Mouse (Mus musculus) cerebellum, adult 2 months (tissue): Measurements from ENCODE around the gene Gas7. TPM values are rescaled to one million over a fixed set of nuclear protein-coding genes. Genes with fewer than 3 reads are reported as not detected.

Experiments
- DNase-seq, 2 experiments: peaks; one replicate each; pipeline ENCODE4 v3.0.0; 2021
- H3K27ac ChIP-seq: fragments of 200-500 bp; 2 replicates; pipeline ENCODE4 v1.5.1; 2012; ENCODE audit warnings: low read length, control low read depth, inconsistent platforms; ENCODE audit not compliant: insufficient read depth
- H3K27me3 ChIP-seq: fragments of 200-500 bp; 2 replicates; pipeline ENCODE4 v1.6.1; 2012; ENCODE audit warnings: inconsistent platforms, mild to moderate bottlenecking, low read length, moderate library complexity; ENCODE audit not compliant: control insufficient read depth, insufficient read depth
- H3K4me1 ChIP-seq: fragments of 200-500 bp; 2 replicates; pipeline ENCODE4 v1.6.1; 2011; ENCODE audit warnings: low read length; ENCODE audit not compliant: control insufficient read depth, insufficient read depth
- H3K4me3 ChIP-seq: fragments of 200-500 bp; replicated peaks from 2 replicates; pipeline ENCODE3; 2011; ENCODE audit warnings: mild to moderate bottlenecking, low read depth, low read length, control low read depth; ENCODE audit not compliant: insufficient read depth
- CTCF ChIP-seq: fragments of 200-500 bp; IDR thresholded peaks from 2 replicates; pipeline ENCODE4 v1.5.1; 2011; ENCODE audit warnings: low read depth, mild to moderate bottlenecking, control low read depth, low read length, moderate library complexity, borderline replicate concordance; ENCODE audit not compliant: insufficient read depth
- POLR2A ChIP-seq: fragments of 200-500 bp; IDR thresholded peaks from 2 replicates; pipeline ENCODE4 v1.6.1; 2011; ENCODE audit warnings: low read length, control low read depth, borderline replicate concordance; ENCODE audit not compliant: insufficient read depth
- WGBS: fragments of 180-500 bp; shearing (Covaris S2); methylation state at CpG from one replicate; pipeline ENCODE4 v1.1.7; 2018; 5-methylcytosine and 5-hydroxymethylcytosine counted together
- polyA plus RNA-seq: library from polyadenylated mRNA; depleted of rRNA; stranded (reverse); fragments of >200 nt; gene quantifications from 2 replicates; pipeline ENCODE4 v1.2.3, GENCODE M21; 2012

Gene Gas7
- polyA plus RNA-seq, 1 experiment, result 182 TPM

DNA sequence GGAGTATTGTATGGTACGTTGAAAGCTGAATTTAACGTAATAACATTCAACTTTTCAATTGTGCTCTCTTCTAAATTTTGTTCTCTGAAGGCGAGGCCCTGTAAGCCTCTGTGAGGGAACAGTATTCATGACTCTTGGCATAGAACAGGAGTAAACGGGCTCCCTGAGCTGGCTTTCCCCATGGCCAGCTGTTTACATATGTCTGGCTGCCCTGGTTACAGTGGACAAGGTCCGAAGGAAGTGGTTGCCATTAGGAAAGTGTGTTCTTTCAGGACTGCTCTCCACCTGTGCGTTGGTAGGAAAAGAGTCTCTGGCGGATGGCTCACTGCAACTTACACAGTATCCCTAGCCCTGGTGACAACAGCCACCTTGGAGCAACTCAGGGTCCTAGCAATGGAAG, 171.9 kb downstream of the Gas7 start:
- 0 out of 2 replicates have a peak, but pooled peaks cover 3% of the 10 kb centered on the region for H3K4me1 ChIP-seq
- no peak overlapping the region for H3K4me3 ChIP-seq
- TF ChIP-seq CTCF, result no peak
- no peak for TF ChIP-seq POLR2A
- 84% methylated on average over 7 of the region's 7 CpGs for WGBS
- no peak overlapping the region for H3K27ac ChIP-seq
- no peak for DNase-seq
- H3K27me3 ChIP-seq, result no peaks in the 10 kb centered on the region

DNA sequence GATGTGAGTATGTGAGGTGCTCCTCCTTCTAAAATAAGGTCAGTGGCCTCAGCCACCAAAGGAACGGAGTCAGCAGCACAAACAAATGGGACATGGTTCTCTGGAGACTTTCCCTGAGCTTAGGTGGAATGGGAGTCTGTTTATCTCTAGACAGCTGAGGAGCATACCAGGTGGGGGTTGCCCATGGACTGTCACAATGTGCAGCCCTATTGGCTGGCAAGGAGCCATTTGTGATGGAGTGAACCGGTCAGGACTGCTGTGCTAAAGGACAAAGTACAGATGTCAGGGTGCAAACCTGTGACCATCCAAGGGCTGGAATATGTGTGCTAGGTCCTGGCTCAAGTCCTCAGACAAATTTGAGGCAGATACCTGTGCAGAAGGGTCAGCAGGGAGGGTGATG, 173.3 kb downstream of the Gas7 start:
- WGBS, result 86% methylated on average over 2 of the region's 2 CpGs
- no peak for DNase-seq
- no peak for TF ChIP-seq POLR2A
- TF ChIP-seq CTCF, result no peak
- Histone ChIP-seq H3K27me3 (no peaks in the 10 kb centered on the region), H3K27ac (no peak overlapping the region), H3K4me1 (no peaks in the 10 kb centered on the region), H3K4me3 (no peak overlapping the region)

DNA sequence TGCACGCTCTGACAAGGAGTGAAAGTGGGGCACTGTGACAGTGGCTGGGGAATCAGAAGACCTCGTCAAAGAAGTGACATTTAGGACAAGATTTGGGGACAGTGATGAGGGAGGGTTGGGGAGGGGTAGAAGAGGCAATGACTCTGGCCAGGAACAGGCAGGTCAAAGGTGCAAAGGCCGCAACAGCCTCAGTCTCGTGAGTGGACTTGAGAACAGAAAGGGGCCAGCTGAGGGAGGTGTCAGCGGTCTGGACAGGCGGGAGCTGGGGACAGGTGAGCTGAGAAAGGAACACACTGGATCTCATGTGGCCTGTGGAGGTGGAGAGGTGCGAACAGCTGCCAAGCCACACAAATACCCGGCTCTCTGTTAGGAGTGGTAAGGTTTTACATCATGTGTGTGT, 177.7 kb downstream of the Gas7 start:
- Histone ChIP-seq H3K27ac (no peak overlapping the region), H3K27me3 (no peaks in the 10 kb centered on the region), H3K4me1 (peaks cover 6% of the 10 kb centered on the region), H3K4me3 (no peak overlapping the region)
- 79% methylated on average over 8 of the region's 8 CpGs for WGBS
- no peak for TF ChIP-seq POLR2A
- no peak for DNase-seq

DNA sequence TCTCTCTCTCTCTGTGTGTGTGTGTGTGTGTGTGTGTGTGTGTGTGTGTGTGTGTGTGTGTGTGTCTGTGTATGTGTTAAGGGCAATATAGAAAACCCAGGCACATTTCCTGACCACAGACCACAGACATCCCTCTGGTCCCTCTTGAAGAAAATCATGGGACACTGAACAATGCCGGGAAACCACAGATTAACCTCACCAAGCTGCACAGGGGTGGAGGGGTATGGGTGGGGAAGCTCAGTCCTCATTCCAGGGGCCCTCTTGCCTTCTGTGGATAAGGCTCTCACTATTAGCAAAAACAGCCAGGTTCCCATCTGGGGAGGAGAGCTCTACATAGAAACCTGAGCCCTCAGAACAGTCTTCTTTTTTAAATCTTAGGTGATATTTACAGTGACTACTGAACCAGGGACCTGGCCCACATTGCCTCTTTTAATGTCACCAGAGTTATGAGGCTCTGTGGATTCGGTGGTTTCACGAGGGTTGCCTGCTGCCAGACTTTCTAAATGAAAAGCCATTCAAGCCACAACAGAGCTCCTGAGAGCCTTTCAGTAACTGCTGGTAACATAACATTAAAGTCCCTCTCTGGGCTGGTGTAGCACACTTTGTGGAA, 178.5 kb downstream of the Gas7 start:
- Histone ChIP-seq H3K27ac (no peak overlapping the region), H3K4me3 (no peak overlapping the region)
- 70% methylated on average over 3 of the region's 3 CpGs for WGBS

DNA sequence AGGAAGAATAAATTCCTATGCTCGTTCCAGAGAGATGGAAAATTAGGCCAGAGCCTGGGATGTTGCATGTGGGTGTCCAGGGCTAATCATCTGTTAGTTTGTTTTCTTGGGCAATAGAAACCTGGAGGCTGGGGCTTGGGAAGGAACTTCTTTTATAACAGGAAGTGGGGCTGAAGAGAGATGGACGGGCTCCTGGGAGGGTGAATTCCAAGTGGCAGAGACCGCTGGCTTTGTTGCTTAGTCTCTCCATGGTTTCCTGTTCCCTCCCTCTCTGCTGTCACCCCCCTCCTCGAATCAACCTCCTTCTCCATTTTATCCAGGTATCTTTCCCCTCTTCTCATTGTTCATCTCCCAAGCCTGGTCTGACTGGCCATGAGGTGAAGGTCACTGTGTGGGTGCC, 181.0 kb downstream of the Gas7 start:
- Histone ChIP-seq H3K27ac (no peak overlapping the region), H3K27me3 (no peaks in the 10 kb centered on the region), H3K4me1 (peaks cover 15% of the 10 kb centered on the region), H3K4me3 (no peak overlapping the region)
- 72% methylated on average over 4 of the region's 4 CpGs for WGBS
- no peak for DNase-seq
- TF ChIP-seq CTCF (no peak), POLR2A (no peak)

More for the DNA sequence above, 178.5 kb downstream of the Gas7 start:
- DNase-seq, result no peak
- no peaks in the 10 kb centered on the region for H3K27me3 ChIP-seq
- TF ChIP-seq POLR2A, result no peak
- TF ChIP-seq CTCF, result no peak
- H3K4me1 ChIP-seq, result peaks cover 9% of the 10 kb centered on the region

DNA sequence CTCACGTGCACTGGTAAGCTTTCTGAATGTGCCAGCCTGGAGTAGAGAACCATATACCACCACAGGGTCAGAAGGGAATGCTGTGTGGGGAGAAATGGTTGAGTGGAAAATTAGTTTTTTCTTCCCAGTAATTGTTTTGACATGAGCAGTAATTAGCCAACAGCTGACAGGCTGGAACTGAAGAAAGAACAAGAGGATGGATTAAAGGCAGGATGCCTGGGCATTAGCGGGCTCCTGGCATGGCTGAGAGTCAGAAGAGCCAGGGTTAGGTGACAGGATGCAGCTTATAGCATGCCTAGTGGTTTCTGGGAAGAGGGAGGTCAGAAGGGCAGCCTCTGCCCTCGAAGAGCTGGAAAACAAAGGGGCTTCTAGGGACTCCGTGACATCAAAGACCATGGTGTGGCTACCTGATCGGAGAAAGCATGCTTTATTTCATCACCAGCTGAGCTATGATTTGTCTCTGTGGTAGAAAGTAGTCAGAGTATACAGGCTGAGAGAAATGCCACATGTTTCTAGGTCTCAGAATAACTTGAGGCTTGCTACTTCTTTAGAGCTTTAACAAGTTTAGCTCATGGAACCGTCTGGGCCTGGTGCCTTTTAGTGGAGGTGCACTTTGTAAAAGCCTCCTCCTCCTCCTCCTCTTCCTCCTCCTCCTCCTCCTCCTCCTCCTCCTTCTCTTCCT, 181.8 kb downstream of the Gas7 start:
- WGBS, result 70% methylated on average over 6 of the region's 6 CpGs
- TF ChIP-seq POLR2A (no peak), CTCF (no peak)
- Histone ChIP-seq H3K4me1 (peaks cover 15% of the 10 kb centered on the region), H3K4me3 (no peak overlapping the region), H3K27me3 (no peaks in the 10 kb centered on the region), H3K27ac (no peak overlapping the region)
- DNase-seq, result no peak

DNA sequence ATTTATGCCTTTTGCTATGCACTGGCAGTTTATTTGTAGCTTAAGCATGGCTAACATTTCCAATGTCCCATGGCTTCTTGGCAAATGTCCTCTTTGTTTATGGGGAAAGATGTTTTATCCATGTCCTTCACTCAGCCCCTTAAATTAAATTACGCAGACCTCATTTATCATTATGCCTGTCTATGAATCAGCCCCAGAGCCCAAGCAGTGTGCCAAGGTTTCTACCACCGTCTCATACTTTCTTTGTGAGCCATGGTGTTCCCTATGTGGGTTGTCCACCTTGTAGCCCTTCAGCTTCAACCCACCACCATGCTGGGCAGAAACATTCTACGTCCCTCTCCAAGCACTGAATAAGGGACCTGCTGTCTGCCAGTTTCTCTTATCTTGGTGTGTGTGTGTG, 183.2 kb downstream of the Gas7 start:
- DNase-seq, result no peak
- no peak for TF ChIP-seq CTCF
- TF ChIP-seq POLR2A, result no peak
- Histone ChIP-seq H3K4me3 (no peak overlapping the region), H3K27ac (no peak overlapping the region), H3K27me3 (no peaks in the 10 kb centered on the region), H3K4me1 (peaks cover 25% of the 10 kb centered on the region)
- 75% methylated on average over 3 of the region's 3 CpGs for WGBS

DNA sequence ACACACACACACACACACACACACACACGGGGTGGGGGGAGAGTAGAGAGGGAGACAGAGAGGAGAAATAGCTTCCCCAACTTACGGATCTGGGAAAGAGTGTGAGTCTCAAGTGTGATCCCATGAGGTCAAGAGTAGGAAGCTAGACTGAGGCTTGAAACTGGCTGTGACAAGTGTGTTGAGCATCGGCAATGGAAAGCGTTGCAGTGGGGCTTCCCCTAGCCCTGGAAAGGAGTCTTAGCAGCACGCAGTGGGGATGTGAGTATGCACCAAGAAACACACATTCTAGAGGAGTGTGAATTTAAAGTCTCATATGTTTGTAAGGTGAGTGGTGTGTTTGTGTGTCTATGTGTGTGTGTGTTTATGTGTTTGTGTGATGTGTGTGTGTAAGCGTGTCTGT, 185.1 kb downstream of the Gas7 start:
- DNase-seq, result no peak
- peaks cover 30% of the 10 kb centered on the region for H3K4me1 ChIP-seq
- H3K4me3 ChIP-seq, result no peak overlapping the region
- H3K27me3 ChIP-seq, result no peaks in the 10 kb centered on the region
- H3K27ac ChIP-seq, result no peak overlapping the region
- TF ChIP-seq CTCF, result no peak
- no peak for TF ChIP-seq POLR2A
- 91% methylated on average over 6 of the region's 6 CpGs for WGBS
